Mouse (Mus musculus): ENCODE measurements around the gene Tet3. TPM values are rescaled to one million over a fixed set of nuclear protein-coding genes. Genes with fewer than 3 reads are reported as not detected.

Gene Tet3
- polyA plus RNA-seq, 1 experiment from 2014 or later: 47.1 TPM

DNA sequence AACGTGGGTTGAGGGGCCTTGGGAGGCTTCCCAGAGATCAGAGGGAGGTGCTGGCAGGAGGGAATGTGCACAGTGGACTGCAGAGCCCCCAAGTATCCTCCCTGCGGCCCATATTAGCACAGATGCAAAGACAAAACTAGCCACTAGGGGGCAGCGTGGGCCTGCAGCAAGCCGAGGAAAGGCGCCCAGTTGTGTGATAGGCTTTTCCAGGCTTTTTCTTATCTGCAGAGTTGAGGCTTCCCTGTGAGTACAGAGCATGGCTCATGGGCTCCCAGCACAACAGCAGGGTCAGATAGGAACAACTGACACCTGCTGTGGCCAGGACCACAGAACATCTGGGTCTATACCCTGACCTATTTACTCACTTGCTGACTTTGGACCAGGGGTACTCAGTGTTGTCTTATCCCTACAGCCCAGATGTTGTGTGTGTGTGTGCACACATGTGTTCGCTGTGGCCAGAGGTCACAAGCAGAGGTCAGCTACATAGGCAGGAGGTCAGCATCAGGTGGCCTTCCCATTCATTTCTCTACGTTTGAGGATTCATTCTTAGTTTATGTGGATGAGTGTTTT is 102.2 kb downstream of the Tet3 start:
- 23% methylated on average over 7 of the region's 7 CpGs for WGBS
- no peaks in the 10 kb centered on the region for H3K4me1 ChIP-seq (replicated peaks; ENCODE audit: control insufficient read depth, insufficient read depth, low read length)
- no peaks in the 10 kb centered on the region for H3K27me3 ChIP-seq (ENCODE audit: control insufficient read depth, insufficient read depth, low read depth, low read length)
- no peaks in the 10 kb centered on the region for H3K9me3 ChIP-seq (ENCODE audit: control insufficient read depth, low read length)
- peaks cover 21% of the 10 kb centered on the region for H3K36me3 ChIP-seq (ENCODE audit: control insufficient read depth, insufficient read depth, low read length)
- H3K4me2 ChIP-seq (ENCODE audit: low read depth, low read length): no peak overlapping the region
- H3K4me3 ChIP-seq (ENCODE audit: low read length): no peak overlapping the region
- no peak overlapping the region for H3K27ac ChIP-seq (ENCODE audit: low read length)
- H3K9ac ChIP-seq (ENCODE audit: low read length): no peak overlapping the region
- ATAC-seq (ENCODE audit: low read depth): peak; percentile 74; the same call in 1 of the 2 replicates

DNA sequence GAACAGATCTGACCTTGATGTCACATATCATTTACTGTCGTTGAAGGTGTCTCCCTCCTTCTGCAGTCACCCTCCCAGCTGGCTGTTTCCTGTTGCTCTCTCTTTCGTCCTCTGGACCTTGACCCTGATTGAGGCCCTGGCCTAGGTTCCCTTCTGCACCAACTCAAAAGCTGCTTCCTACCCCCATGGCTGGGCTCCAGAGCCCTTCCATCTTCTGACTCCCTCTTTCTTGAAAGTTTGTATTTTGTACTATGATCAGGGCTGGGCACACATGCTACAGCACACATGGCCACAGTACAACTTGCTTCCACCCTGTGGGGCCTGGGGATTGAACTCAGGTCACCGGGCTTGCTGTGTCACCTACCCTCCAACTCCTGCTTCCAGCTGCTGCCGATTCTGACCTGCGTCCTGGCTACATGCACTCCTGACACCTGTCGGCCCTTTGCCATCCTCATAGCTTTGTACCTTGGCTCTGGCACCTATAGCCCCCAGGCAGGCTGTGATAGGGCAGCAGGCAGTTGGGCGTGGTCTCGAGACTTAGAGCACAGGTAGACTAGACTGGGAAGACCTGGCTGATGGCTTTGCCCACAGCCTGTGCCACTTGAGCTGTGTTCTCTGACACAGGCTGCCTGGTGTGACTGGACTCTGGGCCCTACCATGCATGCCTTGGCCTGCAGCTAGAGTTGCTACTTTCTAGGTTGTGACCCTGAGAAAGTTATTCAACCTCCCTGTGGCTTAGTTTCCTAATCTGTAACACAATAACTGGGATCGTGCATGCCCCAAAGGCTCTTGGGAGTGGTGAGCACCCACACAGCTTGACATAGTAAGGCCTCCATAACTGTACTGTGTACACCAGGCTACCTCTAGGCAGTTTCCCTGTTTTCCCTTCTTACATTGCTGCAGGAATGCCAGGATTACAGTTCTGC is 103.8 kb downstream of the Tet3 start:
- no peak for ATAC-seq (ENCODE audit: low read depth)
- 88% methylated on average over 9 of the region's 9 CpGs for WGBS
- no peak overlapping the region for H3K4me3 ChIP-seq (ENCODE audit: low read length)

DNA sequence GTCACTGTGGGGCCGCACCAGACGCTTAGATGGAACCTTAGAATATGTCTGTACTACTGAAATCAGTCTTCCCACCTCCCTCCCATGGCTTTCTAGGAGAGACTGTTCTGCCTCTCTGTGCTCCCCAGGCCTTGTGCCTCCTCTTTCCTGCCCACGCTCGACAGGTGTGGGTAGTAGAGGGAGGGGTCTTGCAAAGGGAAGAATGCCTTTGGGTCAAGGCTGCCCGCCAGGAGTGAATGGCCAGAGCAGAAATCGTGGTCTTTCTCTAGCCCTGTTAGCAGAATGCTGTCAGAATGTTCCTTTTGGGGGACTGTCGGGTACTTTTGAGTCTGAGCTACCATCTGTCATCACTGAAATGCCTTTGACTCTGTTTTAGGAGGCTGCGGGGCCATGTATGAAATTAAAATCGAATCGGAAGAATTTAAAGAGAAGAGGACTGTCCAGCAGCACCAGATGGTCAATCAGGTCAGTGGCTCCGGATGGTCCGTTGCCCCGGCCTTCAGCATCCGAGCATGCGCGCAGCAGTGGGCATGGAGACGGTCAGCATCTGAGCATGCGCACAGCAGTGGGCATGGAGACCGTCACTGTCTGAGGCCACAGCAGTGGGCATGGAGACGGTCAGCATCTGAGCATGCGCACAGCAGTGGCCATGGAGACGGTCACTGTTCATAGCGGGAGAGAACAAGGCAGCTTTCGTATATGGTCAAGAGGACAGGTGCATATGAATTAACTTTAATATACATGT is 106.0 kb downstream of the Tet3 start:
- H3K27me3 ChIP-seq (ENCODE audit: control insufficient read depth, insufficient read depth, low read depth, low read length): no peaks in the 10 kb centered on the region
- no peaks in the 10 kb centered on the region for H3K9me3 ChIP-seq (ENCODE audit: control insufficient read depth, low read length)
- WGBS: 90% methylated on average over 24 of the region's 24 CpGs
- H3K4me2 ChIP-seq (ENCODE audit: low read depth, low read length): no peak overlapping the region
- no peak overlapping the region for H3K27ac ChIP-seq (ENCODE audit: low read length)
- H3K9ac ChIP-seq (ENCODE audit: low read length): no peak overlapping the region
- no peak overlapping the region for H3K4me3 ChIP-seq (ENCODE audit: low read length)
- peaks cover 11% of the 10 kb centered on the region for H3K4me1 ChIP-seq (replicated peaks; ENCODE audit: control insufficient read depth, insufficient read depth, low read length)
- peaks cover 8% of the 10 kb centered on the region; the same call in 1 of the 2 replicates for H3K36me3 ChIP-seq (ENCODE audit: control insufficient read depth, insufficient read depth, low read length)
- no peak for ATAC-seq (ENCODE audit: low read depth)

More for the DNA sequence above, 103.8 kb downstream of the Tet3 start:
- Histone ChIP-seq H3K9ac (ENCODE audit: low read length) (no peak overlapping the region), H3K27ac (ENCODE audit: low read length) (no peak overlapping the region), H3K4me1 (replicated peaks; ENCODE audit: control insufficient read depth, insufficient read depth, low read length) (peaks cover 2% of the 10 kb centered on the region), H3K27me3 (ENCODE audit: control insufficient read depth, insufficient read depth, low read depth, low read length) (no peaks in the 10 kb centered on the region), H3K36me3 (ENCODE audit: control insufficient read depth, insufficient read depth, low read length) (peaks cover 21% of the 10 kb centered on the region), H3K9me3 (ENCODE audit: control insufficient read depth, low read length) (no peaks in the 10 kb centered on the region), H3K4me2 (ENCODE audit: low read depth, low read length) (no peak overlapping the region)

DNA sequence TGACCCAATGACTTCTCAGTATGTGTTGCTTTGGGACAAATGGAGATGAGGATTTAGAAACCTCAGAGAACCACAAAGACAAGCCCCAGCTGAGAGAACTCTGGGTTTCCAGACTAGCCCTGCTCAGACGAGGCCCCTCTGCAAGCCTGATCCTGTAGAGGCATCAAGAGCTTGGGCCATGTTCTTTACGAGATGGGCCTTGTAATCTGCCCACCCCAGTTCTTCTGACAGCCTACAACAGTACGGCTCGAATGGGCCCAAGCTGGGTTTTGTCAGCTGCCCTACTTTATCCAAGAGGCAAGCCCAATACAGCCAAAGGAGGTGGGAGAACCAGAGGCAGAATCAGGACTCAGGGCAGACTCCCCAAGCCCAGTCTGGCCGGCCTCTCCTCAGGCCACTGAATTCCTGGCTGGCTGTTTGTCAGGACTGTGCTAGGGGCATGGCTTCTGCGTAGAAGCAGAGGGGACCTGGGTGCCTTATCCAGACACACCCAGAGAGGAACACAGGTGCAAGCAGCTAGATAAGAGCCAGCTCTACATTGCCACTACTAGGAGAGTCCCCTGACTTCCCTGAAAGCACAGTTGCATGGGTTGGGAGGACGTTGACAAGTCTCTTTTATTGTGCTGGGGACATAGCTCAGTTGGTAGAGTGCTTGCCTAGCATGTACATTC is 107.3 kb downstream of the Tet3 start:
- Histone ChIP-seq H3K36me3 (ENCODE audit: control insufficient read depth, insufficient read depth, low read length) (peaks cover 8% of the 10 kb centered on the region; the same call in 1 of the 2 replicates), H3K27ac (ENCODE audit: low read length) (no peak overlapping the region), H3K9ac (ENCODE audit: low read length) (no peak overlapping the region), H3K4me2 (ENCODE audit: low read depth, low read length) (no peak overlapping the region), H3K4me3 (ENCODE audit: low read length) (no peak overlapping the region), H3K9me3 (ENCODE audit: control insufficient read depth, low read length) (no peaks in the 10 kb centered on the region), H3K27me3 (ENCODE audit: control insufficient read depth, insufficient read depth, low read depth, low read length) (no peaks in the 10 kb centered on the region), H3K4me1 (replicated peaks; ENCODE audit: control insufficient read depth, insufficient read depth, low read length) (peaks cover 11% of the 10 kb centered on the region)
- 81% methylated on average over 7 of the region's 7 CpGs for WGBS
- no peak for ATAC-seq (ENCODE audit: low read depth)

DNA sequence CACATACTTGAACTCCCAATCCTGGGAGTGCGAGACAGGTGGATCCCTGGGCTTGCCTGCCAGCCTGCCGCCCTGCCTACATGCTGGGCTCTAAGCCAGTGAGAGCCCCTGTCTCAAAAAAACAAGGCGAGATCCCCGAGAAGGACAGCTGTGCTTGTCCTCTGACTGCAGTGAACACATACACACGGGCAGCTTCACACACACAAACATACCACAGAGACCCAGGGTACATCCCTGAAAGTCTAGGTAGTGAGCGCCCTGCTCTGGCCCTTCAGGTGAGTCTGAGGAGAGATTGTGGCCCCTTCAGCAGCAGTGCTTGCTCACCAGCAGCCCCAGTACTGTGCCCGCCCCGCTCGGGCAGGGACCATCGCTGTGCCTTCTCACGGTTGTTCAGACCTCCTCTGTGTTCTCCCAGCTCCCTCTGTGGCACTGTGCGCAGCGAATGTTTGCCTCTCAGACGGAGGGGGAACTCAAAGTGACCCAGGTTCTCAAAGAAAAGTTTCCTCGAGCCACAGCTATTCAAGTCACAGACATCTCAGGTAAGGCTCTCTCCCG is 108.0 kb downstream of the Tet3 start:
- ATAC-seq (ENCODE audit: low read depth): no peak
- H3K9ac ChIP-seq (ENCODE audit: low read length): no peak overlapping the region
- peaks cover 8% of the 10 kb centered on the region; the same call in 1 of the 2 replicates for H3K36me3 ChIP-seq (ENCODE audit: control insufficient read depth, insufficient read depth, low read length)
- WGBS: 83% methylated on average over 16 of the region's 16 CpGs
- no peak overlapping the region for H3K27ac ChIP-seq (ENCODE audit: low read length)
- no peak overlapping the region for H3K4me3 ChIP-seq (ENCODE audit: low read length)
- no peaks in the 10 kb centered on the region for H3K27me3 ChIP-seq (ENCODE audit: control insufficient read depth, insufficient read depth, low read depth, low read length)
- H3K4me2 ChIP-seq (ENCODE audit: low read depth, low read length): no peak overlapping the region
- peaks cover 11% of the 10 kb centered on the region for H3K4me1 ChIP-seq (replicated peaks; ENCODE audit: control insufficient read depth, insufficient read depth, low read length)
- H3K9me3 ChIP-seq (ENCODE audit: control insufficient read depth, low read length): no peaks in the 10 kb centered on the region

DNA sequence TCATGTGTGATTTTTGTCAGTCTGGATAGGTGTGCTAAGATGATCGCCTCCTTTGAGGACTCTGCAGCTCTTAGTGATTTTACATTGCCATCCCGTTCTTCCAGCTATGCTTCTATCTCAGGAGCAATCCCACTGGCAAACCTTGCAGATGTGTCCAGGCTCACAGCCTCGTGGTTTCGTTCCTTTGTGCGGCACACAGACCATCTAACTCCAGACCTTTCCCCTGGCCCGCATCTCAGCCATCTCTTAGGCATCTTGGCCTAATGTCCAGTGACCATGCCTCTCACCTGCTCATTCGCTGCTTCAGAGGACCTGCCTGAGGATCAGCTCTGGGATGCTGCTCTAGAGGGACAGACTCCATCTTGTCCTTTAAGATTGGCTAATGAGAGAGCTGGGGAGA is 108.7 kb downstream of the Tet3 start:
- peaks cover 8% of the 10 kb centered on the region; the same call in 1 of the 2 replicates for H3K36me3 ChIP-seq (ENCODE audit: control insufficient read depth, insufficient read depth, low read length)
- H3K9ac ChIP-seq (ENCODE audit: low read length): peak overlapping the region; percentile 86
- WGBS: 79% methylated on average over 7 of the region's 7 CpGs
- peak overlapping the region; percentile 76 for H3K4me3 ChIP-seq (ENCODE audit: low read length)
- no peak for ATAC-seq (ENCODE audit: low read depth)
- H3K4me1 ChIP-seq (replicated peaks; ENCODE audit: control insufficient read depth, insufficient read depth, low read length): peaks cover 11% of the 10 kb centered on the region
- H3K4me2 ChIP-seq (ENCODE audit: low read depth, low read length): peak overlapping the region; percentile 77
- no peak overlapping the region for H3K27ac ChIP-seq (ENCODE audit: low read length)
- no peaks in the 10 kb centered on the region for H3K27me3 ChIP-seq (ENCODE audit: control insufficient read depth, insufficient read depth, low read depth, low read length)
- no peaks in the 10 kb centered on the region for H3K9me3 ChIP-seq (ENCODE audit: control insufficient read depth, low read length)

DNA sequence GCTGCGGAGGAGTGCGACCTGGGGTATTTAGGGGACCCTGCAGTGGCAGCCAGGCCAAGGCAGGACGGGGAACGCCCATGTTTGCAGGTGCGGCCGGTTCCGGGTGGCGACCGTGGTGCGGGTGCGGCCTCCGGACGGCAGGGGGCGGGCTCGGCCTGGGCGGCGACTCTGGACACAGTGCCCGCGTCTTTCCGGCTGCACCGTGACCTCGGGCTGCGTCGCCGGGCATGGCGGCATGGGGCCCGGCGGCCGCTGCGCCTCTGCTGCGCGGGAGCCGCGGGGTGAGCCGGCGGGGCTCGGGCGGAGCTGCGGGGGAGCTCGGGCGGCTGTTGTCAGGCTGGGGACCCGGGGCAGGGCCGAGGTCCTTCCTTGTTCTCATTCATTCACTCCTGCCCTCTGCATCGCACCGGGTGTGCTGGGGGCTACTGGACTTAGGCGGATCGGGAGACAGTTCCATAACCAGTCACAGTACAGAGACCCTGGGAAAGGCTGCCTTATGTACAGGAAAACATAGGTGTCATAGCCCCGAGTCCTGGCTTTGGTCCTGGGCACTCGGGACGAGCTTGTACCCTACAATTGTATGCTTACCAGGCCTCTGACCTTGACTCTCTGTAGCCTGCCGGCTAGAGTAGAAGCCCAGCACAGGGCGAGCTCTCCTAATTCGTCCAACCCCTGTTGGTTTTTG is 109.5 kb downstream of the Tet3 start:
- 0% methylated on average over 40 of the region's 53 CpGs for WGBS
- Histone ChIP-seq H3K27me3 (ENCODE audit: control insufficient read depth, insufficient read depth, low read depth, low read length) (no peaks in the 10 kb centered on the region), H3K4me2 (ENCODE audit: low read depth, low read length) (peak overlapping the region; percentile 77), H3K4me1 (replicated peaks; ENCODE audit: control insufficient read depth, insufficient read depth, low read length) (peaks cover 11% of the 10 kb centered on the region), H3K9ac (ENCODE audit: low read length) (peak overlapping the region; percentile 86), H3K36me3 (ENCODE audit: control insufficient read depth, insufficient read depth, low read length) (peaks cover 8% of the 10 kb centered on the region; the same call in 1 of the 2 replicates), H3K27ac (ENCODE audit: low read length) (no peak overlapping the region), H3K4me3 (ENCODE audit: low read length) (peak overlapping the region; percentile 76), H3K9me3 (ENCODE audit: control insufficient read depth, low read length) (no peaks in the 10 kb centered on the region)
- ATAC-seq (ENCODE audit: low read depth): peak; percentile 94

DNA sequence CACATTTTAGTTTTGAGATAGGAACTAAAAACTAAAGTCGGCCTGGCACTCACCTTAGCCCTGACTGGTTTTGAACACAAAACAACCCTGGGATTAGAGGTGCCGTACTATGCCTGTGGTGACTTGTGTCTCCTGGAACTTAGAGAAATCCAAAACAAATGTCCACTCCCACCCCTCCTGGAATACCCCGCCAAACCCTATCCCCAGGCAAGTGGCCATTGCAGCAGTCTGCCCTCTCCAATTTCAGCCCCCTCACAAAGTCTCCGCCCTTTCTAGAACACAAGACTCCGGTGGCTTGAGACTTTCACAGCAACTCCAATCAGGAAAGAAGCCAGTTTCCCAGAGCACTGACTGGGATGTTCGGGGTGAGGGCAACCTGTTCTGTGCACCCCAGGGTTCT is 110.0 kb downstream of the Tet3 start, which contains the start of gene Bola3:
Bola3 (plus strand) TSS at position 275 of the 400 bp plus-strand sequence.
- peak within 1 kb of the TSS; percentile 77 for H3K4me2 ChIP-seq (ENCODE audit: low read depth, low read length)
- no peaks in the 10 kb centered on the region for H3K27me3 ChIP-seq (ENCODE audit: control insufficient read depth, insufficient read depth, low read depth, low read length)
- ATAC-seq (ENCODE audit: low read depth): peak; percentile 43; the same call in 1 of the 2 replicates
- peaks cover 11% of the 10 kb centered on the region for H3K4me1 ChIP-seq (replicated peaks; ENCODE audit: control insufficient read depth, insufficient read depth, low read length)
- H3K9ac ChIP-seq (ENCODE audit: low read length): peak within 1 kb of the TSS; percentile 86
- no peak within 1 kb of the TSS for H3K27ac ChIP-seq (ENCODE audit: low read length)
- H3K9me3 ChIP-seq (ENCODE audit: control insufficient read depth, low read length): no peaks in the 10 kb centered on the region
- peaks cover 4% of the 10 kb centered on the region; the same call in 1 of the 2 replicates for H3K36me3 ChIP-seq (ENCODE audit: control insufficient read depth, insufficient read depth, low read length)
- 33% methylated on average over 6 of the region's 6 CpGs for WGBS
- peak within 1 kb of the TSS; percentile 76 for H3K4me3 ChIP-seq (ENCODE audit: low read length)
